Mouse (Mus musculus): ENCODE measurements around the gene Rab22a. TPM values are rescaled to one million over a fixed set of nuclear protein-coding genes. Genes with fewer than 3 reads are reported as not detected.
"Not testable (repeated sequence)": the region's sequence is repeated elsewhere in the genome, so short reads cannot be mapped to it uniquely, and the experiment has no call there.

The Rab22a gene
- total RNA-seq (2021): 27.0 and 31.9 TPM in 2 replicates
- long read RNA-seq, full-length matches to known transcripts: 82 of 88 reads
- long read RNA-seq, partial matches to known transcripts: 1 of 88 reads
- long read RNA-seq, other reads (novel, unspliced or antisense): 5 of 88 reads

- peak; percentile 98 for DNase-seq
Observed at GRCm38 (mm10) chr2:173659057-173659925, at the start of gene Rab22a. Gene Rab22a (plus strand): TSS chr2:173659760.

- no peak for DNase-seq
Observed at GRCm38 (mm10) chr2:173615378-173616081, 44.0 kb upstream of the Rab22a start.

GRCm38 (mm10) chr2:173616156-173616555 is 43.4 kb upstream of the Rab22a start:
- no peak for DNase-seq

GRCm38 (mm10) chr2:173619132-173619531 is 40.4 kb upstream of the Rab22a start:
- DNase-seq: no peak

GRCm38 (mm10) chr2:173620645-173621044 is 38.9 kb upstream of the Rab22a start:
- DNase-seq: no peak

- DNase-seq: no peak
Observed at GRCm38 (mm10) chr2:173622173-173622601, 37.4 kb upstream of the Rab22a start.

- DNase-seq: no peak
Observed at GRCm38 (mm10) chr2:173624667-173625066, 34.9 kb upstream of the Rab22a start.

- no peak for DNase-seq
Observed at GRCm38 (mm10) chr2:173625786-173626185, 33.8 kb upstream of the Rab22a start.

GRCm38 (mm10) chr2:173634106-173634505 is 25.5 kb upstream of the Rab22a start:
- not testable (repeated sequence) for DNase-seq

- DNase-seq: no peak
Observed at GRCm38 (mm10) chr2:173641370-173641769, 18.2 kb upstream of the Rab22a start.

GRCm38 (mm10) chr2:173642262-173642999 is 17.1 kb upstream of the Rab22a start:
- no peak for DNase-seq

- DNase-seq: no peak
Observed at GRCm38 (mm10) chr2:173647197-173647911, 12.2 kb upstream of the Rab22a start.

- DNase-seq: no peak
Observed at GRCm38 (mm10) chr2:173649762-173650161, 9.8 kb upstream of the Rab22a start.

GRCm38 (mm10) chr2:173653526-173653925 is 6.0 kb upstream of the Rab22a start:
- DNase-seq: no peak

GRCm38 (mm10) chr2:173657736-173658135 is 1.8 kb upstream of the Rab22a start:
- DNase-seq: no peak

- DNase-seq: no peak
Observed at GRCm38 (mm10) chr2:173658517-173658916, 1.0 kb upstream of the Rab22a start.

- DNase-seq: no peak
Observed at GRCm38 (mm10) chr2:173659926-173660684, 545 bp downstream of the Rab22a start.

- DNase-seq: no peak
Observed at GRCm38 (mm10) chr2:173662255-173662950, 2.8 kb downstream of the Rab22a start.

GRCm38 (mm10) chr2:173664736-173665135 is 5.2 kb downstream of the Rab22a start:
- DNase-seq: no peak

- no peak for DNase-seq
Observed at GRCm38 (mm10) chr2:173665271-173665670, 5.7 kb downstream of the Rab22a start.

All from adrenal gland, postnatal 25 days (tissue).